Mouse (Mus musculus): Measurements from ENCODE around the gene Rpp30.
A peak's percentile ranks its signal among the peaks of the same experiment; 100 is the strongest.

The Rpp30 gene

DNA sequence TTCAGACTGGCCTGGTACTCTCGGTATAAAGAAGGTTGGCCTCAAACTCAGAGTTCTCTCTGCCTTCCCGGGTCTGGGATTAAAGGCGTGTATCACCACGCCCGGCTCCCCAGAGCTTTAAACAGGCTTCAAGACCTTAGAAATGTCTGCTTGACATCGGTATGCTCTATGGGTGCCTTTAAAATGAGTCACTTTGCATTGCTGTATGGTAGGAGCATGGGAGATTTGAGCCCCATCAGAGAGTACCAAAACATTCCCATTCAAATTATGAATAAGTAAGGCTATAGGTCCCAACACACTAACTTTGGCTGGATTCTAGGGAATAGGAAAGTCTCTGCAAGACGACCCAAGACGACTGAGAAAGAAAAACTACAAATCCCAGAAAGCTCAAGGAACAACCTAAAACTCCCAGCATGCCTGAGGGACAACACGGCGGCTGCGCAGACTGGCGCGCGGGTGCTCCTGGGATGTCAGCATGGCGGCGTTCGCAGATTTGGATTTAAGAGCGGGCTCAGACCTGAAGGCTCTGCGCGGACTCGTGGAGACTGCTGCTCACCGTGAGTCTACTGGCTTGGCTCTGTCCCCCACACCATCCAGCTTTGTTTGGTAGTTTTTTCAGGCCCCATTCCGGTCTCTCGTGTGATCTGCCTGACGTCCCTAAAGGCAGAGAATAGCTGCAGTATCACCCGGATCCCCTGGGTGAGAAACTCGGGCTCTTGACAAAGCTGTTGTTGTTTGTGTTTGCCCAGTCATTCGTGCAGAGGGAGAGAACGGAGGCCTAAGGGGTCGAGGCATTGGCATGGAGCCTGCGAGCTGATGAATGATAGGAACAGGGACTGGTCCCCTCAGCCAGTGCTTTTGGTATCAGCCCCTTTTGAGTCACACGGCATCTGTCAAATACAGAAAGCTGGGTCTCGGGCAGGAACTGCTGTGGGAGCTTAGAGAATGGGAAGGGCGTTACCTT is at the start of gene Rpp30:
Gene Rpp30 (plus strand): TSS at position 455 of the 964 bp plus-strand sequence.
- DNase-seq (ENCODE audit: extremely low read depth, insufficient read length, low spot score) = peak; percentile 93

DNA sequence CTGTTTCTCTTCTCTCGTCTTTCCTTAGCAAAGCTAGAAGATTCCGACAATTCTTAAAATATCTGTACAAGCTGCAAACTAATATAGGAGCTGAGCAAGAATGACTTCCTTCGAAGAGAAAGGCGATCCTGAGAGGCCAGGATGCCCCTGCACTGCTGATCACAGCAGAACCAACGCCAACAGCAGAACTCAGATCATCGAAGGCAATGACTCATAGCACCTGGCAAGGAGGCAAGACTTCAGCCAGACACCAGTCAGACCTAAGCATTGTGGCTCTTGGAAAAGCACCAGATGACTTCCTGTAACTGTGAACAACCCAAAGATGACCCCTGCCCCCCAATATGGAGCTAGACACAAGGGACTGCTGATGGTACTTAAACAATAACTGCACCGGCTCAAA is 37.5 kb upstream of the Rpp30 start:
- DNase-seq (ENCODE audit: extremely low read depth, insufficient read length, low spot score) = no peak

DNA sequence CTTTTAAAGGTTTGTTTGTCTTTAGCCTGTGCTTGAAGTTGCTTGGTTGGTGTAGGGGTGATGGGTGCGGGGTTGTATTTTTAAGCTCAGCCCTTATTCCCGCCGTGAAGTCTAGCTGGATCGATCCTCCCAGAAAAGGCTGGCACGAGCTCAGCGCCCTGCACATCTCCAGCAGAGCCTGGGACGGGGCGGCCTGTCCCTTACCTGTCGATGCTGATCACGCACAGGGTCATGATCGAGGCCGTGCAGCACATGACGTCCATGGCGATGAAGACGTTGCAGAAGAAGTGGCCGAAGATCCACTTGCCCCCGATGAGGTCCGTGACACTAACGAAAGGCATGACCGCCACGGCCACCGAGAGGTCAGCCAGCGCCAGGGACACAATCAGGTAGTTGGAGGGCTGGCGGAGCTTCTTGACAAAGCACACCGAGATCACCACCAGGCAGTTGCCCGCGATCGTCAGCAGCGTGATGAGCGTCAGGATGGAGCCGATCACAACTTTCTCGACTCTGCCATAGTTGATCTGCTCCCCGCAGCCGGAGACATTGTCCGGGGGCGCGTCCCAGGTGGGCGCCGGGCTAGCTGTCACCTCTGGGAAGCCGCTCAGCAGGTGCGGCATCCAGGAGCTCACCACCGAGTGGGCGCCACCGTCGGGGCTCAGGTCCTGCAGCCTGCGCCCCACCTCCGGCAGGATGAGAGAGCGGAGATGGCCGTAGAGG is 26.9 kb upstream of the Rpp30 start:
- DNase-seq (ENCODE audit: extremely low read depth, insufficient read length, low spot score) = peak; percentile 15

DNA sequence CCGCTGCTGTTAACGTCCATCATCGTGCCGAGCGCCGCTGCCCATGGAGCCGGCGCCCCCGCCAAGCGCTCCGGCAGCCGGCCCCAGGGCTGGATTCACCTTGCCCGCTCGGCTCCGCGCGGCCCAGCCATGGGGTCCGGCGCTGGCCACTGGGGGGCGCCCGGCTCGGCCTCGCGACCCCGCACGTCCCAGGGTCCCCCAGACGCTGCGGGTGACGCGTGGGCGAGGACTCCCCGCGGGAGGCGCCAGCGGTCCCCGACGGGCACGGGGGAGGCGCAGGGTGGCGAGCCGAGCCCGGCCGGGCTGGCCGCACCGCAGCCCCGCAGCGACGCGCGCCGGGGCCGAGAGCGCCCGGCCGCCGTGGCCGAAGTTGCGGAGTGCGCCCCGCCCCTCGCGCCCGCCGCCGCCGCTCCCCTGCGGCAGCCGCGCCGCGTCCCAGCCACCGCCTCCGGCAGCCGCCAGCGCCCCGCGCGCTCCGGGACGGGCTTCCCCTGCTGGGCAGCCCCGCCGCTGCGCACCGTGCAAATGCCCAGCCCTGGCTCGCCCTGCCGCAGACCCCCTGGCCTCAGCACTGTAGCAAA is 26.2 kb upstream of the Rpp30 start, which contains the start of gene Htr7:
Gene Htr7 (minus strand): TSS at position 277 of the 581 bp plus-strand sequence.
- no peak for DNase-seq (ENCODE audit: extremely low read depth, insufficient read length, low spot score)

DNA sequence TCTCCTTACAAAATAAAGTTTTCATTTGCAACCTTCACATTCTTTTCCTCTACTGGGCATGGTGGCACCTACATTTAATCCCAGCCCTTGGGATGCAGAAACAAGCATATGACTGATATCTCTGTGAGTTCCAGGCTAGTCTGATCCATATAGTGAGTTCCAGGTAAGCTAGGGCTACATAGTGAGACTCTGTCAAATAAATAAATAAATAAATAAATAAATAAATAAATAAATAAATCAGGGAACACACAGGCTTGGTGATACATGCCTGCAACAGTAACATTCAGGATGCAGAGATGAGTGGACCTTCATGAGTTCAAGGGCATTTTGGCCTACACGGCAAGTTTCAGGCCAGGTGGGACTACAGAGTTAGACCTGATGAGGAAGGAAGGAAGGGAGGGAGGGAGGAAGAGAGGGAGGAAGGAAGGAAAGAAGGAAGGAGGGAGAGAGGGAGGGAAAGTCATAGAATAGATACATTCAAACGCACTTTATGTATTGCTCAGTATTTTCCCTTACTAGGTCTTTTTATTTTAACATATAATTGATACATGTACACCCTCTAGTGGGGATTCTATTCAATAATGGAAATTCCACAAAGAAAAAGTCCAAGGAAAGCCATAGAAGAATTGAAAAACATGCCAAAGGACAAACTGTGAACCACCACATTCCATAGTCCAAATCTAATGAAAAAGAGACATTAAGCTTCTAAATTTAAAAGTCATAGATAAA is 20.6 kb upstream of the Rpp30 start:
- no peak for DNase-seq (ENCODE audit: extremely low read depth, insufficient read length, low spot score)

DNA sequence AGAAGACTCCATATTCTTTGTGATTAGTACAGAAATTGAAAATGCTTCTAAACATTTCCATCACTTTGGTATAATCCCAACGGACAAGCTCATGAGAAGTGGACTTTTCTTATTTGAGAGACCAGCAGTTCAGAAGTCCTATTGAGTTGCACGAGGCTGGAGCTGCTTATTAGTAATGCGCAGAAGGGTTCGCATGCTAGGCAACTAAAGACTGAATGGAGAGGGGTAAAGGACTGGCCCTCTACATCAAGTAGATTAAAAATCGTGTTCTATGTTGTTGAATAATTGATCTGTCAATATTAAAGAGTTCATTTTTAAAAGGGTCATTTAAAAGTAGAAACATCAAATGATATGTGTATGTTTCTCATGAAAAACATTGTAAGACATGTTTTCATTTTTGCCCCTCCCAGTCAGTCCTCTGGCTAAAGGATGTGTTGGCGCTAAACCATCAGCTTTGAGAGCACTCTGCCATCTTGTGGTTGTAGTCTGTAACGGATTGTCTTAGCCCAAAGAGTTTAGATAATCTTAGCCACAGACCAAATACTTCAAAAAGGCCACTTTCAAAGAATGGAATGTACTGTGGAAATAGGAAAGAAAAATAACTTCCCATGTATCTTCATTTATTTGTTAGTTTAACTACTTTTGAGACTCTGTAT is 782 bp upstream of the Rpp30 start:
- DNase-seq (ENCODE audit: extremely low read depth, insufficient read length, low spot score) = peak; percentile 46

DNA sequence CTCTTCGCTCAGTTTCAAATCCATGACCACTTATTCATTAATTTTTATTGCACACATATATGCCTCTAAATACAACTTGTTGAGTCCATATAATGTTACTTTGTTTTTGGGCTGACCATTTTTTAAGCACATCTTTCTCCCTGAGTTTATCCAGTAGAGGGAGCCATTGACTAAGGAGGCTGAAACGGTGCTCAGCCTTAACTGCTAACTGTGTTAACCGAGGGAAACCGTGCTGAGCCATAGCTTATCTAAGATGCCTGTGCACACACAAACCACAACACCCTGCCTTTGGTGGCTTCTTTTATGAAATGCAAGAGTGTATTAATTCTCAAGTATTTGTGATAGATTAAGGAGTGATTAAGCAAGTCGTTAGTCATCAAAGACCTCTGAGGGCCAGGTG is 7.3 kb downstream of the Rpp30 start:
- peak; percentile 17 for DNase-seq (ENCODE audit: extremely low read depth, insufficient read length, low spot score)

DNA sequence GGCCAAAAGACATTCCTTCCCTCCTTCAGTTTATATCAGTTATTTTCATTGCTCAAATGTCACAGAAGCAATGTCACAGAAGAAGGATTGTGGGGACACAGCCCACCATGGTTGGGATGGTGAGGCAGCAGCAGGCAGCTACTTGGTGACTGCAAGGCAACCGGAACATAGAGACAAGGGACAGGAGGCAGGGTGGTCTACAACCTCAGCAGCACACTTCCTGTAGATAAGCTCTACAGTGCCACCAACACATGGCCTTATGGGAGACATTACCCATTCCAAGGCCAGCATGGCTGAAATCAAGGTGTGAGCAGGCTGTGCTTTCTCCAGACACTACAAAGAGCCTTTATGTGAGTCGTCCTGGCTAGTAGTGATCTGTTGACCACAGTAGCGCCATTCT is 13.7 kb downstream of the Rpp30 start:
- DNase-seq (ENCODE audit: extremely low read depth, insufficient read length, low spot score) = no peak

DNA sequence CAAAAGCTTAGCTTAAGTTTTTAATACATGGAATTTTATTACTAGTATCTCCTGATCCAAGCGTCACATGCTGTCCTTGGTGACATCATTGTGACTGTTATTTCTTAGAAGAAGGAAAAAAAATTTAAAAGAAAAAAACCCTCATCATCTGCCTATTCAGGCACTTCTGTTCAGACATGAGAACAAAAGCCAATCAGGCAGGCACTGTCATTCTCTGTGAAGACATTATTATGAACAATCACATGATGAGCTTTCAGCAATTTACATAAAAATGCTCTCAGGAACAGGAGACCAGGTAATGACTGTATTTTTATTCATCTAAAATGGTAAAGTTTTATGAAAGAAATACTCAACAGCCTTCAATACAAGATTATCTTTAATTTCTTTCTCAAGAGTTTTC is 14.7 kb downstream of the Rpp30 start:
- DNase-seq (ENCODE audit: extremely low read depth, insufficient read length, low spot score) = no peak

DNA sequence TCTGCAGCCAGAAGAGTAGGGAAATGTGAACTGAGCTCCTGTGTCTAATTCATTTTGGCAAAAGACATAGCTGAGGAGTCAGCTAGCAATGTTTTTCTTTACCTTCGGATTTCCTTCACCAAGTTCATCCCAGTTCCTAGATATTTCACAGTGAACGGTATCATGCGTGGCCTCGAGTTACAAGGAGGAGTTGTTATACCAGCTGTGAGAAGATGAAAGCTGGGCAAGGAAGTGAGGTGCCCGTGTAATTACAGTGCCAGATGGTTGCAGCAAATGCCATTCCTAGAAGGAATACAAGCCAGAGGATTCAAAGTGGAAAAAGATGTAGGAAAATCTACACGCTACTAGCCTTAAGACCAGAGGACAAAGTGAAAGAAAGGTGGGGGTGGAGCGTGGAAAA is 15.4 kb downstream of the Rpp30 start:
- DNase-seq (ENCODE audit: extremely low read depth, insufficient read length, low spot score) = no peak

DNA sequence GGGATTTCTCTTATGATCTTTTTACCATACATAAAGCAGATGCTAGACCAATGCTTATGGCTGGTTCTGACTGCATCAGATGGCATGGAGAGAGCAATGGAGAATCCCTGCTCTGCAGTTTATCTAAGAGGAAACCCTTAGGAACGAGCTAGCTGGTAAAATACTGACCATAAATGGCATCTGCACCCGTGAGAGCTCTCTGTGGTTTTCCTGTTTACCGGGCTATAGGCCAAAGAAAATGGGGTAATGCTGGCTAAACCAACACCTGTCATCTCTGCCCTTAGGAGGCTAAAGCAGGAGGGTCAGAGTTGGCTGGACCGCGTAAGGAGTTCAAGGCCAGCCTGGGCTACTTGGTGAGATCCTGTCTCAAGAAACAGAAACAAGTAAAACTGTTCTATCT is 20.4 kb downstream of the Rpp30 start:
- peak; percentile 27 for DNase-seq (ENCODE audit: extremely low read depth, insufficient read length, low spot score)

DNA sequence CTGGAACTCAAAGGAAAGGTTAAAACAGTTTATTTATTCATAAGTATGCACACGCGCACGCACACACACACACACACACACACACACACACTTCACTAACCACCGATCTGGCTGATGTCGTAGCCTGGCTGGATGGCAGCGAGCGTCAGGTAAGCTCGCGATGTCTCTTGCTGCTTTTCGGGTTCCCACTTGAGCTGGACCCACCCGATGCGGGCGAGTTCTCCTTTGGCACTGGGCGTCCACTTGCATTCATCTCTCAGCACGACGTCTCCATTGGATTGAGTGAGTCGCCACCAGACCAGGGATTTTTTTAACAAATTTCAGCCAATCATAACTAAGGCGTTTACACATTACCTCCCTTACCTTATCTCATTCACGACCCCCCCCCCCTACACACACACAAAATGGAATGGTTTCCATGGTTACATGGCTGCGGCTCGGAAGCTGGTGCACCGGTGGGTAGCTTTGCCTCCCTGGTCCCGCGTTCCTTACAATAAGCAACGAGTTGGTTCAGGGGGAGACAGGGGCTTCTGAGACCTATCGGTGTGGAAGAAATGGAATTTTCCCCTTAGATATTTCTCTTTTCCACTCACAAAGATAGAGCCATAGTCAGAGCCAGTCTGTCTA is 25.9 kb downstream of the Rpp30 start:
- no peak for DNase-seq (ENCODE audit: extremely low read depth, insufficient read length, low spot score)

DNA sequence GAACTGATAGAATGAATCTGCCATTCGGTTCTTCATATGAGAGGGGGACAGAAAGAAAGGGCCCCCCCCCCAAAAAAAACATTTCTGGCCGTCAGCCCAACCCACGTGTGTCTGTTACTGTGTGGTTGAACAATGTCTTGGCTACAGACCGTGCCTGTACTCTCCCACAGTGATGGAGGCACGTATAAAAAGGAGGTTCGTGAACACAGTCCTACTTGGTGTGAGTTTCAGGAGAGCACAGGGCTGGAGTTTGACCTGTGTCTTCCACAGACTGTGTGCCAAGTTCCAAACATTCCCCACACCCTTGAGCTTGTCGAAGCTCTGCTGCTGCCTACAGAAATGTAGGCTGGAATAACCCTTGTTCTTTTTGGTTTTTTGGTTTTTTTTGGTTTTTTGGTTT is 26.9 kb downstream of the Rpp30 start:
- no peak for DNase-seq (ENCODE audit: extremely low read depth, insufficient read length, low spot score)

DNA sequence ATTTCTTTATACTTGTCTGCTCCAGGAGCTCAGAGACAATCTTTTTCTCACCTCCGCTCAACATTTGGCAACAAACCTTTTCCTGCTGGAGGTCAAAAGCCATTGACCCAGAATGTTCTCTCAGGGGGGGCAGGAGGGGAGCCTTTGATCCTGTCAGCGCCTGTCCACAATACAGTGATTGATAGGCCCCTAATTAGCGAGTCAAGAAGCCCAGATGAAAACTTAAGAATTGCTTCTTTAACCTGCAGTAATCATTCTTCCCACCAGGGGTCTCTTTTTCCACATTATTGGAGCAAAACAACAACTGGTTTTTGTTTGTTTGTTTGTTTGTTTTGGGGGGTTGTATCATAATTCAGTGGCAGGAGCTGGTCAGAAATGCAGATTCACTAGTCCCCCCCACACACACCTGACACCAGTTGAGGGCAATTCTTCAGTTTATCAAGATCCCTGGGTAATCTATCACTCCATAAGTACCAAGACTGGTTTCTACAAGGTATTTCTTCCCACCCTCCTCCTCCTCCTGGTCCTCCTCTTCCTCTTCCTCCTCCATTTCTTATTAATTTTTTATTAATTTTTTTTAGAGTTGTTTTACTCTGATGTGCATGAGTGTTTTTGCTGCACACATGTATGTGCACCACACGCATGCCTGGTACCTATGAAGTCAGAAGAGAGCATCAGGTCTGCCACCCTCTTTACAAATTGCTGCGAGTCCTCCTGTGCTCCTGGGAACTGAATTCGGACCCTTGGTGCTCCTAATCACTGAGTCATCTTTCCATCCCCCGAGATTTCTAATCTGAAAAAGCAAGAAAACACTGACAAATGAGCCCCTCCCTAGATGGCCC is 27.8 kb downstream of the Rpp30 start:
- DNase-seq (ENCODE audit: extremely low read depth, insufficient read length, low spot score) = peak; percentile 45

DNA sequence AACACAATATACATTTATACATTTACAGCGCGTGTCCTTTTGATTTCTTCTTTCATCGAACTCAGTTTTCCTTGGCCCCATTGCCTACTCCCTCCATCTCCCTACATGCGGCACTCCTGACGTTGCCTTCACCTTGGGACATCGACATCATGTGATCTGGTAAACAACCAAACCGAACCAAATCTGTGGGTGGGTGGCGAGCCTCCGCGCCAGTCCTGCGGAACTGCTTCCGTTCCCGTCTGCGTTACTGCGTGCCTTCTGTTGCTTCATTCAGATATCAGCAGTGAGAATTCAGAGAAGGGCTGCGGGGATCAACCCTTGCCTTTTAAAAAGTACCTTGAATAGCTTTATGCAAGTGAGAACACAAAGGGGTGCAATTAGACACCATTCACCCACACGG is 28.5 kb downstream of the Rpp30 start:
- peak; percentile 51 for DNase-seq (ENCODE audit: extremely low read depth, insufficient read length, low spot score)

DNA sequence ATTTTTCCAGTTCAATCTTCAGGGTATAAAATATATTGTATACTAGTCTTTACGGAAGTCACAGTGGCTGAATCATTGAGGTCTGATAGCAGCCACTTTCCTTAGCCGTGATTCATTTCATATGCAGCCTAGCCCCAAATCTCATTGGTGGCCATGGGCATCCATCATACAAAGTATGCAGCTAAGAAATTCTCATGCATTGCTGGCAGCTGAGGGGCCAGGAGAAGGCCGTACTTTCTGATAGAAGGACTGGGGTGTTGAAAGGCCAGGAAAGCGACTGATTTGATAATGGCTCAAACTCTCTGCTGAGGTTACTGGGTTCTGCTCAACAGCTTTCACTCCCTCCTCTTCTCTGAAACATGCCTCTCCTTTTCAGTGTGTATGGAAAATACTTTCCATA is 32.7 kb downstream of the Rpp30 start:
- DNase-seq (ENCODE audit: extremely low read depth, insufficient read length, low spot score) = no peak

DNA sequence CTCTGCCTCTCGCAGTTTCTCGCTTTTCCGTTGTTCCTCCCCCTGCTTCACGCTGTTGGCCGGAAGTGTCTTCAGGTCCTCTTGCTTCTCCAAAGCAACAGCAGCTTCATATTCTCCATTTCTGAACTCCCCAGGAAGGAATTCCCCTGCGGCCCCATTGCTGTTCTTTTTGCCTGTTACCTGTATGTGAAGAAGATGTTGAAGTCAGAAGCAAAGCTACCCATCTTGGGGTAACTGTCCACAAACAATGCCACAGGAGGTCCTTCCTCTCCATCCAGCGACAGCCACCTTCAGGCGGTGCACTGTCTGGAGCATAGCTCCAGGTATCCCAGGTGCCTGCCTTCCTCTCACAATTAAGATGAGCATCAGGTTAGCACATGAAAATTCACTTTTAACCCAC is 35.7 kb downstream of the Rpp30 start:
- peak; percentile 67 for DNase-seq (ENCODE audit: extremely low read depth, insufficient read length, low spot score)

DNA sequence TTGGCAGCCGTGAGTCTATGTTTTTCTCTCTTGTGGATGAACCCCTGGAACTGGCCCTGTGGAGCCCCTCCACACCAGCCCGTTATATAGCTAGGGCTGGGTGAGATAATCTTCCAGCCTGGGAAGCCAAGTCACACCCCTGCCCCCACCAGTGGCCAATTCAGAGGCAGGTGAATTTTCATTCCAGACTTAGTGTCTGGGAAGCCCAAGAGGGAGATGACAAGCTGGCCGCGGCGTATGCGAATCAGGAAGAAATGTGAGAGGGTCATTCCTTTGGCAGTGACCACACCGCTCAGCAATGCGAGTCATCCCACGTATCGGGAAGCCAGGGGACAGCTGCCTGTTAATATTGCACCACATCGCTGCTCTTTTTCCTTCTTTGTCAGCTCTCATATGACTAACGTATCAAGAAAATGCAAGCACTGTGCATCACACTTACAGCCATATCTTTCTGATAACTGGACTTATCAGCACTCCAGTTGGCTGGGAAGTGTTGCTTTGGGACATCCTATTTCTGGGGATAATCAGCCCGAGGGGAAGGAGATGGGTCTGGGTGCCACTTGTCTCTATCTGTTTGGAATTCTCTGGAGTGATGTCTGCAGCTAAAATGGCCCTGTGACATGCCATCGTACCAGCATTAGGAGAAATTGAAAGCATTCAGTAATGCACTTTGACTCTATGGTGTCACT is 36.4 kb downstream of the Rpp30 start, which contains the start of gene Ankrd1:
Gene Ankrd1 (minus strand): TSS at position 317 of the 689 bp plus-strand sequence.
- peak; percentile 89 for DNase-seq (ENCODE audit: extremely low read depth, insufficient read length, low spot score)

All from 3134 (cell line).